Mouse (Mus musculus) right cerebral cortex, postnatal 14 days (tissue): ENCODE measurements around the gene Fam228a.
"Not testable (repeated sequence)": the region's sequence is repeated elsewhere in the genome, so short reads cannot be mapped to it uniquely, and the experiment has no call there.

Experiments
- DNase-seq: peaks from one replicate; pipeline ENCODE4 v3.0.0; 2022

Fam228a gene

GRCm38 (mm10) chr12:4738031-4738576, at the start of gene Fam228a:
Gene Fam228a (minus strand): TSS chr12:4738430.
- DNase-seq: no peak

DNA sequence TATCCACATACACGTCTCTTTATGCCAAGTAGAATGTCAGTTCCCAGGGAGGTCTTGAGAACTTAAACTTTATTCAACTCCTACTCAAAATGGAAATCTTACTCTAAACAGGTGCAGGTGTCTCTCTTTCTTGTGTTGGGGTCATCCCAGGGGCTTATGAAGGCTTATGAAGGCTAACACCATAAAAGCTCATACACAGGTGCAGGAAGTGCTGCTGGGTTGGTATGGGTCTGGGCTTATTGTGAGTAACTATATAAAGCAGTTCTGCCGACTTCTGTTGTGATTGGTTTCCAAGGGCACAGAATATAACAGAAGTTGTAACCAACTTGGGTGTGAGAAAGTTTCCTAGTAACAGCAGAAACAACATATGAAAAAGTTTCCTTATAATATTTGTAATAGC, 46.2 kb upstream of the Fam228a start:
- no peak for DNase-seq

DNA sequence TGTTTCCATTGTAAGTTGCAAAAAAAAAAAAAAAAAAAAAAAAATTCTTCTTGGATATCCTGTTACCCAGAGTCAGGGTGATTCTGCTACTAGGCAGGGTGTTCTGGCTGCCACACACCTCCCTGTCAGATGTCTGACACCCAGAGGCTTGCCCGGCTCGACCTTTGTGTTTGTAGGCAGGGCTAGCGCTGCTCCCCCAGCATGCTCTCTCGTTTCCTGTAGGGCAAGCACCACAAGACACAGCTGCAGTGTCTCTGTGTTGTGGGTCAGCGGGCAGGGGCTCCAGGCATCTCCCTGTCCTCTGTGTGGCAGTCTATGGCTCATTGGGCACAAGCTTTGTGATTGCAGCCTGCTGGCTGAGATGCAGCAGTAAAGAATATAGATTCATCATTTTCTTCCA, 45.4 kb upstream of the Fam228a start:
- DNase-seq: no peak

GRCm38 (mm10) chr12:4781725-4782404, 43.6 kb upstream of the Fam228a start:
- not testable (repeated sequence) for DNase-seq

- no peak for DNase-seq
These were observed 43.0 kb upstream of the Fam228a start for GRCm38 (mm10) chr12:4781270-4781669.

GRCm38 (mm10) chr12:4780245-4780644, 42.0 kb upstream of the Fam228a start:
- no peak for DNase-seq

- DNase-seq: no peak
These were observed 39.5 kb upstream of the Fam228a start for GRCm38 (mm10) chr12:4777734-4778133.

DNA sequence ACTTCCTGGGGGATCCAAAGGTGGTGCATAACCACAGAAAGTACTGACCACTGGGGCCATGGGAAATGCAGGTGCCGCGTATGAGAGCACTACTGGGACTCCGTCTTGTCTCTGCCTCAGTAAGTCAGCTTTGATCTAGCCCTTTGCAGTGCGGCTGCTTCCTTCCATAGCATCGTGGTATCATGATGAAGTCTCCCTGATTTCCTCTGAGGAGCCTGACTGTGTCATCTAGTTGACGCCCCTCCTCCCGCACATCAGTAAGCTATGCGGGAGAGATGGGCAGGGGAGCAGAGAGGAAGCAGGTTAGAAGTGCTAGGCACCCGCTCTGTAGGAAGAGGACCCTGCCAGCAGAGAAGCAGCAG, 37.3 kb upstream of the Fam228a start:
- DNase-seq: no peak

- DNase-seq: no peak
These were observed 36.8 kb upstream of the Fam228a start for GRCm38 (mm10) chr12:4774895-4775587.

DNA sequence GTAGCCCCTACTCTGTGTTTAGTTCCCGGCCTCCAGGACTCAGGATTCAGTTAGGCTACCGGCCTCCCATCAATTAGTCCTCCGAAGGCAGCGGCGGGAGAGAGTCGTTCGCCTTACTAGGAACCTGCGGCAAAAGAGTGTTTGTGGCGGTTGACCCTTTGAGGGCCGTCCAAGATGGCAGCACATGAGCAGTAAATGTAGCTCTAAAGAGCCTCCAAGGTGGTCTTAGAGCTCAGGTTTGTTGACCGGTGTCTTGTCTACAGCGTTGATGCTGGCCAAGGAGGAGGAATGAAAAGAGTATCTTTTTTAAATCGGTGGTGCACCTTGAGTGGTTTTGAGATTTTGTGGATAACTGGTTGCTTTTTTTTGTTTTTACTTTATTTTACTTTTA, 31.1 kb upstream of the Fam228a start:
- no peak for DNase-seq

DNA sequence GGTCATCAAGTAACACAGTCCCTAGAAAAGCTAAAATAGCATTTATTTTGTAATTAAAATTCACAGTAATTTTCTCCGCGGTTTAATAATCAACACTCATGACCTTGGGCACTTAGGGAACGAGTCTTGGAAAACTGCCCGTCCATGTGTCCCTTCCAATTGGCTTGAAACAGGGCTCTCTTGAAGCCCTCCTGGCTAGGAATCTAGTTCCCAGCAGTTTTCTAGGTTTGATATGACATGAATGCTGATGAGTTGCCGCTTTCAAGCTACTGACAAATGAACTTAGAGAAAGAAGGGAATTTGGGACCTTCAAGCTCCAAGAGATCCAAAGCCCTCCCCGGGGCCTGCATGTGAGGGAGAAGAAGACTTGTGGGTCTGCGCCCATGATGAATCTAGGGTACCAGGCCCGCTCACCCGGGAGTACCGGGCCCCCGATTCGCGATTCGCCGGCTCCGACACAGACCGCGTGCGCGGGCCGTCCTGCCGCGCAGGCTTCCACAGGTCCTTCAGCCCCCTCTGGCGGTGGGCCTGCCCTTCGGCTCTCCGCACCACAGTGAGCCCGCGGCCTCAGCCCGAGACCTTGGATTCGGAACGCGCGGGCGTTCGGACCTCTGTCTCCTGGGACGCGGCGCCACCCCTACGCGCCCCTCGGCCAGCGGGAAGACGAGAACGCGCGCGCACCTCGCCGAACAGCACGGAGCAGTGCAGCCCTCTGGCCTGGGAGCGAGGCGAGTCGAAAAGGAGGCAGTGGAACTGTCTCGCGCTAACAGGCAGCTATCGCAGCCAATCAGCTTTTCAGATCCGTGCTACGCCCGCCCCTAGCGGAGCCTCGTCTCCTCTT, 30.5 kb upstream of the Fam228a start, which contains the start of the genes Pfn4 and Fam228b:
Gene Pfn4, plus strand, starts transcription at position 531 of the 841 bp plus-strand sequence.
Gene Fam228b, minus strand, starts transcription at position 776 of the 841 bp plus-strand sequence.
- peak; percentile 93 for DNase-seq

DNA sequence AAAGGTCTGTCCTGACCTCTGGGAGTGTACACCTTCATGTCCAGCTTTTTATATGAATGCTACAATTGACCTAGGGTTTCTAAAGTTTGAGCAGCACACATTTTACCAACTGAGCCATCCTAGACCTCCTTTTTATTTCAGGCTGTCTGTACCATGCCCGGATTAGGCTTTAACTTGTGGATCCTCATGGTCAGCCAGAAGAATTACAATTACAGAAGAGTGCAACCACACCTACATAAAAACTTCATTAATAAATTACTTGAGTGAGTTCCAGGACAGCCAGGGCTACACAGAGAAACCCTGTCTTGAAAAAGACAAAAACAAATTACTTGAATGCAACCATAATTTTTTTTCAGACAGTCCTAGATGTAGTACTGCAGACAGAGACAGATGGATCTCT, 18.8 kb upstream of the Fam228a start:
- no peak for DNase-seq

DNA sequence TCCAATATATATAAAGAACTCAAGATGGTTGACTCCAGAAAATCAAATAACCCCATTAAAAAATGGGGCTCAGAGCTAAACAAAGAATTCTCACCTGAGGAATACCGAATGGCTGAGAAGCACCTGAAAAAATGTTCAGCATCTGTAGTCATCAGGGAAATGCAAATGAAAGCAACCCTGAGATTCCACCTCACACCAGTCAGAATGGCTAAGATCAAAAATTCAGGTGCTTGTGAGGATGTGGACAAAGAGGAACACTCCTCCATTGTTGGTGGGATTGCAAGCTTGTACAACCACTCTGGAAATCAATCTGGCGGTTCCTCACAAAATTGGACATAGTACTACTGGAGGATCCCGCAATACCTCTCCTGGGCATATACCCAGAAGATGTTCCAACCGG, 16.2 kb upstream of the Fam228a start:
- DNase-seq: not testable (repeated sequence)

DNA sequence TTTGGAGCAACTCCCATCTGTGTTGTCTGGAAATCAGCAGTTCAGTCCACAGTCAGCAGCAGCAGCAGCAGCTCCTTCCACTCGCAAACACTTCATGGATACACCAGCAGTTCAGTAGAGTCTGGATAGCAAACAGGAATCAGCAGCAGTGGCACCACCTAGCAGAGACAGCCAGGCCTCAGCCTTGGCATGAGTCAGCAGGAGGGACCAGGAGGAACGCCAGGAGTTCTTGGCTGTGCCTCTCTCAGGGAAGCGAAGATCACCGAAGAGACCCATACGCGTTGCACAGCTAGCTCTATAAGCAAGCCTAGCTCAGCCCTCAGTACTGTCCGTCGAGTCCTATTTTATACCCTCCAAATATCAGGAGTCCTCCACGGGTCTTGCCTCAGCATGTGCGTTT, 6.3 kb upstream of the Fam228a start:
- no peak for DNase-seq

DNA sequence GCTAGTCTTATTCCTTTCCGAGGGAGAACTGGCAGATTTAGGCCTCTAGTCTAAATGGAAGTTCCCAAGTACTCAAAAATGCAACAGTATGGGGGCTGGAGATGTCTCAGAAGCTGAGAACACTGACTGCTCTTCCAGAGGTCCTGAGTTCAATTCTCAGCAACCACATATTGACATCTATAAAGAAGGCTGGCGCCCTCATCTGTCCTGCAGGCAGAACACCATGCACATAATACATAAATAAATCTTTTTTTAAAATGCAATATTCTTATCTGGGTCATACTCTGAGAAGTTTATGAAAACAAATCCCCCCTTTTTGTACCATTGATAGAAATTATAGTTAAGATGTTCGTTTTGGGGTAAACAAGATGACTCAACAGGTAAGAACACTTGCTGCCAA, 4.0 kb upstream of the Fam228a start:
- no peak for DNase-seq

GRCm38 (mm10) chr12:4740823-4741222, 2.6 kb upstream of the Fam228a start:
- DNase-seq: no peak

DNA sequence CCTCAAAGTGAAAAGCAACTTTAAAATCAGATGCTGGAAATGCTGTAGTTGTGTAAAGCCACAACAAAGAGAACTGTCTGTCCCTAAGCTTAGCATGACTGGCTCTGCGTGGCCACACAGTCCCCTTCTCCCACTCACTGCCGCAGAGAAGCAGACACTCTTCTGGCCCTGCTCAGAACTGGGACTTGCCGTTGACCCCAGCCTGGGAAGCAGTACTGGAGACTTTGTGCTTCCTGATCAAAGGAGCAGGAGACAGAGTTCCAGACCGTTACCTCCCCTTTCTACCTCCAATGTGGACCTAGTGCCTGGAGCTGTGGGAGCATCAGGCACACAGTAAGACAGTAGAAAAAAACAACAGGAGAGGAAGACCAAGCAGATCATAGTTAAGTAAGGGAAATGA, 5.9 kb downstream of the Fam228a start:
- no peak for DNase-seq

- no peak for DNase-seq
These were observed 6.6 kb downstream of the Fam228a start for GRCm38 (mm10) chr12:4731629-4732028.

DNA sequence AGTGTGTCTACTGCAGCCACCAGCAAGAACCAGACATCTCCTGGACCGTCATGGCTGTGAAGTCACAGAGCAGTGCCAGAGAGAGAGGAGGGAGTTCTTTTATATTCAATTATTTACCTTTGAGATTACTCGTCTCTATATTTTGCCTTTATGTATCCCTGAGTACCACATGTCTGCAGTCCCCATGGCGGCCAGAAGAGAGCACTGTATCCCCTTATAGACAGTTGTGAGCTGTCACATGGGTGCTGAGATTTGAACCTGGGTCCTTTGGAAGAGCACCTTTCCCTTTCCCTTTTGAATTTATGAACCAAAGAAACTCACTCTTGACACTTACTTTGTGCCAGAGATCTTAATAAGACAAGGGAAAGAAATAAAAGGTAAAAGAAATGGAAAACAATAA, 9.1 kb downstream of the Fam228a start:
- no peak for DNase-seq

GRCm38 (mm10) chr12:4719762-4720754, 18.2 kb downstream of the Fam228a start:
- DNase-seq: no peak

DNA sequence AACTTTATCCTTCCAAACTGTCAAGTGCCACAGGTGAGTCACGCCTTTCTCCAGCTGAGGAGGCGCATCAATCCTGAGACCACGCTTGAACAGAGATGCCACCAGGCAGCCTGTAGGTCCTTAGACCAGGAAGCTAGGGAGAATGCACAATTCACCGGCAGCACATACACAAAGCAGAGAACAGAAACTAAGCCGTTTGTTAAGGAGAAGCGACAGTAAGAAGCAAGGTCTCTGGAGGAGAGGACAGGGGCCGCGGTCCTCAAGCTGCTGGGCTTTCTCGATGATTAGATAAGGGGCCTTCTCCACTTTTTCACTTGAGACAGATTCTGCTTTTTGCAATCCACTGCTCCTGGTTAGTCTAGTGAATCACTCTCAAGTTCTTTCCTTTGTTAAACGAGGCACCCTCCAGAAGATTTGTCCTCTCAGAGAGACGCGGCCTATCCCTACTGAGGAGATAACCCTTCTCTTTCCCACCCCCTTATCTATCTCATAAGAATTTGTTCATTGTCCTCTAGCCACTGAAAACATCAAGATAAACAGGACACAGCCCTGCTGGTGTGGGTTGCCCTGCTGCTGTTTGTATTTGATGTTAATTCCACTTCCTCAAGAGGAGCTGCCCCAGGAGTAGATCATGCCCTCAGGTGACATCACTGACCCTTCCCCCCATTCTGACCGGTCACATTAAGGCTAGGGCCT, 19.0 kb downstream of the Fam228a start:
- no peak for DNase-seq
